Mouse (Mus musculus) heart, embryonic 13.5 days (tissue): ENCODE results near the gene Myo6. TPM values are rescaled to one million over a fixed set of nuclear protein-coding genes. Genes with fewer than 3 reads are reported as not detected.

Experiments
- ATAC-seq: fragments of 200-750 bp; cut with Nextera tagmentation; 2 replicates; pipeline ENCODE4 v1.8.0; 2017; ENCODE audit warnings: moderate TSS enrichment; ENCODE audit not compliant: insufficient number of reproducible peaks, low FRiP score, low TSS enrichment; ENCODE audit errors: extremely low read depth
- H3K27ac ChIP-seq: fragments of 300-500 bp; sonication (generic); replicated peaks from 2 replicates; pipeline ENCODE4 v1.5.1; 2015; ENCODE audit warnings: moderate library complexity, mild to moderate bottlenecking, inconsistent platforms
- H3K27me3 ChIP-seq: fragments of 300-500 bp; sonication (generic); replicated peaks from 2 replicates; pipeline ENCODE4 v1.6.1; 2015; ENCODE audit warnings: mild to moderate bottlenecking, inconsistent platforms
- H3K36me3 ChIP-seq: fragments of 300-500 bp; sonication (generic); 2 replicates; pipeline ENCODE4 v1.6.1; 2015; ENCODE audit warnings: mild to moderate bottlenecking, inconsistent platforms
- H3K4me1 ChIP-seq: fragments of 300-500 bp; sonication (generic); 2 replicates; pipeline ENCODE4 v1.6.1; 2015; ENCODE audit warnings: inconsistent platforms
- H3K4me2 ChIP-seq: fragments of 300-500 bp; sonication (generic); 2 replicates; pipeline ENCODE4 v1.6.1; 2015; ENCODE audit warnings: inconsistent platforms, mild to moderate bottlenecking, moderate library complexity
- H3K4me3 ChIP-seq: fragments of 300-500 bp; sonication (generic); 2 replicates; pipeline ENCODE4 v1.5.1; 2015; ENCODE audit warnings: moderate library complexity, mild to moderate bottlenecking, inconsistent platforms
- H3K9ac ChIP-seq: fragments of 300-500 bp; sonication (generic); 2 replicates; pipeline ENCODE4 v1.6.1; 2015; ENCODE audit warnings: inconsistent platforms, mild to moderate bottlenecking, moderate library complexity
- H3K9me3 ChIP-seq: fragments of 300-500 bp; sonication (generic); 2 replicates; pipeline ENCODE4 v1.6.1; 2016; ENCODE audit warnings: inconsistent platforms
- WGBS: fragments of 180-500 bp; shearing (Covaris S2); methylation state at CpG from one replicate; pipeline ENCODE4 v1.1.7; 2015; ENCODE audit warnings: mixed read lengths; 5-methylcytosine and 5-hydroxymethylcytosine counted together
- polyA plus RNA-seq: library from polyadenylated mRNA; unstranded; fragments of >200 nt; fragmentation: Nextera tagmentation; extraction: Ambion mirVana; gene quantifications from 2 replicates; pipeline ENCODE4 v1.2.1, GENCODE M21; 2015

The Myo6 gene
- polyA plus RNA-seq, 1 experiment from 2014 or later, result 10.1 TPM

DNA sequence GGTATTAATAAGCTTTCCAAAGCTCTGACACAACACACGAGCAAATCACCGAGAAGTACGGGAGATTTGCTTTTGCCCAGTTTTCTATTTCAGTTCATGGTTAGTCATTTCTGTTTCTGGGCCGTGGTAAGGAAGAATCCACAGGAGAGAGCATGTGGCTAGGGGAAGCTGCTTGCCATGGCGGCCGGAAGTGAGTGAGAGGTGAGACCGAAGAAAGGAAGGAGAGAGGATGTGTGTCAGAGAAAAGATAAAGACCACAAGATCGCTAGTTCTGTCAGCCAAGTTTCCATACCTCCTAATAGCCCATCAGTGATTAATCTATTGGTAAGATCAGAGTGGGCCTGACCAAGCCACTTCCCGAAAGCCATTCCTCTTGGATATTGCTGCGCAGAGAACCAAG is 87.3 kb downstream of the Myo6 start:
- H3K4me2 ChIP-seq, result no peak overlapping the region
- no peak for ATAC-seq
- no peak overlapping the region for H3K9ac ChIP-seq
- H3K4me3 ChIP-seq, result no peak overlapping the region
- WGBS, result 60% methylated on average over 10 of the region's 10 CpGs
- H3K4me1 ChIP-seq, result no peaks in the 10 kb centered on the region
- no peak overlapping the region for H3K27ac ChIP-seq
- H3K9me3 ChIP-seq, result no peaks in the 10 kb centered on the region
- peaks cover 7% of the 10 kb centered on the region for H3K36me3 ChIP-seq
- no peaks in the 10 kb centered on the region for H3K27me3 ChIP-seq

DNA sequence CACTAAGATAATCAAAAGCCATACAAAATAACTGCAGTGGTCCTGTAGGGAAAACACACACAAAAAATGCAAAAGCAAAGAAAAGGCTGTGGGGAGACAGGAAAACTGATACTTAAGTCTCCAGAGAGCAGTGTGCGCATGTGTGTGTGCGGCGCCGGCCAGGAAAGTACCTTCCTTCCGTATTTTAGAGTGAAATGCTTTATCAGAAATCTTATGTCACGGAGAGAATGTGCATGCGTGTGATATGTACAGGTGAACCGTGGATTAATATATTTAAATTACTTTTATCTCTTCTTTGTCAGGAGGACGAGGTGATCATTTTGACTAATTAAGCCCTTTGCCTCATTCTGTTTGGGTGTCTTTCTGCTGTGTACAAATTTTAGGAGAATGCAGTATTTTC is 88.4 kb downstream of the Myo6 start:
- no peaks in the 10 kb centered on the region for H3K4me1 ChIP-seq
- no peak overlapping the region for H3K27ac ChIP-seq
- no peak overlapping the region for H3K4me2 ChIP-seq
- H3K9ac ChIP-seq, result no peak overlapping the region
- peaks cover 5% of the 10 kb centered on the region for H3K36me3 ChIP-seq
- H3K9me3 ChIP-seq, result no peaks in the 10 kb centered on the region
- H3K27me3 ChIP-seq, result no peaks in the 10 kb centered on the region
- H3K4me3 ChIP-seq, result no peak overlapping the region
- 84% methylated on average over 9 of the region's 9 CpGs for WGBS
- no peak for ATAC-seq

DNA sequence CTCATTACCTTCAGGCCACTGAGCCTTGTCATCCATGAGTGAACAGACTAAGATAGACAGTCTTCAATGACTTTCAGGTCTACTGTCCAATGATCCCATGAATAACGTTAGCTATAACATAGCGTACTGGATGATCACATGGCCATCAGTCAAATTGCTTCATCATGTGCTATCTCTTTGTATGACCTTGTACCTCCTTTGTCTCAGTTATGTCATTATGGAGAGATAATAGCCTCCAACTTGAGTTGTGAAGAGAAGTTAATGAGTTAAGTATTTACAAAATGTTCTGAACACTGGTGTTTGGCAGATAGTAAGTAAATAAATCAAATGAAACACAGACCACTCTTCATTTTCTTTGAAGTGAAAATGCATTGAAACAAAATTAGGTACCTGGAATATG is 91.7 kb downstream of the Myo6 start:
- no peak overlapping the region for H3K4me3 ChIP-seq
- no peak for ATAC-seq
- WGBS, result 74% methylated on average over 2 of the region's 2 CpGs
- H3K36me3 ChIP-seq, result no peaks in the 10 kb centered on the region
- H3K27ac ChIP-seq, result no peak overlapping the region
- peaks cover 7% of the 10 kb centered on the region; the same call in 1 of the 2 replicates for H3K4me1 ChIP-seq
- no peaks in the 10 kb centered on the region for H3K27me3 ChIP-seq
- no peak overlapping the region for H3K4me2 ChIP-seq
- no peak overlapping the region for H3K9ac ChIP-seq
- H3K9me3 ChIP-seq, result no peaks in the 10 kb centered on the region

- no peaks in the 10 kb centered on the region for H3K9me3 ChIP-seq
- 61% methylated on average over 6 of the region's 6 CpGs for WGBS
- no peaks in the 10 kb centered on the region for H3K36me3 ChIP-seq
- no peak overlapping the region for H3K27ac ChIP-seq
- H3K4me2 ChIP-seq, result no peak overlapping the region
- H3K4me1 ChIP-seq, result peaks cover 18% of the 10 kb centered on the region
- H3K4me3 ChIP-seq, result no peak overlapping the region
- no peak overlapping the region for H3K9ac ChIP-seq
- H3K27me3 ChIP-seq, result no peaks in the 10 kb centered on the region
- no peak for ATAC-seq
Observed at GRCm38 (mm10) chr9:80258396-80258795, 93.6 kb downstream of the Myo6 start.

GRCm38 (mm10) chr9:80260905-80261304 is 96.1 kb downstream of the Myo6 start:
- Histone ChIP-seq H3K4me2 (no peak overlapping the region), H3K4me3 (no peak overlapping the region), H3K9ac (no peak overlapping the region), H3K27me3 (no peaks in the 10 kb centered on the region), H3K27ac (no peak overlapping the region), H3K4me1 (peaks cover 18% of the 10 kb centered on the region), H3K9me3 (no peaks in the 10 kb centered on the region), H3K36me3 (peaks cover 12% of the 10 kb centered on the region)
- ATAC-seq, result no peak
- WGBS, result 58% methylated on average over 3 of the region's 3 CpGs

- no peak for ATAC-seq
- Histone ChIP-seq H3K4me3 (no peak overlapping the region), H3K9me3 (no peaks in the 10 kb centered on the region), H3K27me3 (no peaks in the 10 kb centered on the region), H3K9ac (peak overlapping the region; percentile 25; the same call in 1 of the 2 replicates), H3K4me2 (0 out of 2 replicates have a peak overlapping the region, but pooled peaks have one; percentile 12), H3K36me3 (peaks cover 25% of the 10 kb centered on the region), H3K27ac (peak overlapping the region; percentile 83), H3K4me1 (peaks cover 18% of the 10 kb centered on the region)
- WGBS, result 14% methylated on average over 8 of the region's 8 CpGs
Observed at GRCm38 (mm10) chr9:80262367-80263026, 97.7 kb downstream of the Myo6 start.

GRCm38 (mm10) chr9:80266086-80266485 is 101.3 kb downstream of the Myo6 start:
- peaks cover 13% of the 10 kb centered on the region for H3K4me1 ChIP-seq

DNA sequence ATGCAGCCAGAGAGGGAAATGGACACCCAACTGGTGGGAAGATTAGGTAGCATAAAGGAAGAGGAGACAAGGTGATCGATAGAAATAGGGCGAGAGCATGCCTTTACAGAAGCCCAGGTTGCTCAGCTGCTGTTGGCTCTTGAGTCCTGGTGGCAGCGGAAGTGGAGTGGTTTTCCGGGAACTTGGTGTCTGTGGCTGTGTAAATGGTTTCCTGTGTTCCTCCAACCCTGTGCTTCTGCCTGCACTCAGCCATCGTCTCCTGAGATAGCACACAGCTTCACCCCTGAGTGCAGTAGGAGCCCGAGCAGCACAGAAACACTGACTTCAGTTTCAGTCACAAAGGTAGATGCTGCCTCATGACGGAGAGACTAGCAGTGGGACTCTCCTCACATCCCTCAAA is 101.7 kb downstream of the Myo6 start:
- Histone ChIP-seq H3K9ac (no peak overlapping the region), H3K4me1 (peaks cover 12% of the 10 kb centered on the region), H3K36me3 (peaks cover 32% of the 10 kb centered on the region), H3K9me3 (no peaks in the 10 kb centered on the region), H3K27ac (no peak overlapping the region), H3K4me3 (no peak overlapping the region), H3K27me3 (no peaks in the 10 kb centered on the region), H3K4me2 (no peak overlapping the region)
- 69% methylated on average over 7 of the region's 7 CpGs for WGBS
- ATAC-seq, result no peak

More at GRCm38 (mm10) chr9:80266086-80266485, 101.3 kb downstream of the Myo6 start:
- no peak overlapping the region for H3K27ac ChIP-seq
- no peaks in the 10 kb centered on the region for H3K9me3 ChIP-seq
- H3K27me3 ChIP-seq, result no peaks in the 10 kb centered on the region
- H3K36me3 ChIP-seq, result peaks cover 30% of the 10 kb centered on the region
- no peak overlapping the region for H3K4me2 ChIP-seq
- H3K4me3 ChIP-seq, result no peak overlapping the region
- ATAC-seq, result no peak
- 80% methylated on average over 7 of the region's 7 CpGs for WGBS
- H3K9ac ChIP-seq, result no peak overlapping the region

- peaks cover 34% of the 10 kb centered on the region for H3K36me3 ChIP-seq
- no peak overlapping the region for H3K27ac ChIP-seq
- 40% methylated on average over 8 of the region's 8 CpGs for WGBS
Observed at GRCm38 (mm10) chr9:80269596-80269995, 104.8 kb downstream of the Myo6 start.

DNA sequence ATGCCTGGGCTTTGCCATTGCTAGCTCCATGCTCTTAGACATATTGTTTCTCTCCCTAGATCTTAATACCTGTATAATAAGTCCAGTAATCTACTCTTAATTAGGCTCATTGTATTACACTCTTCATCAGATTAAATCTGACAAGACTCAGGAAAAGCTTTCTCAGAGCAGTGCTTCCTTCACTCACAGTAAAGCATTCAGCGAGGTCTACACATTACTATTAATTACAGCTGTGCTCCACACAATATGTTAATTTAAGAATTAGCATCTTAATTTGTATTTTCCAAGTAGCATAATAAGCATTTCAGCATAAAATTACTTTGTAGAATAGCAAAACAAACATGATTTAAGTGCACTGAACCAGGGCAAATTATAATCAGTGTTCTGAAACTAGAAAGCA is 108.1 kb downstream of the Myo6 start:
- H3K9ac ChIP-seq, result no peak overlapping the region
- 0 out of 2 replicates have a peak, but pooled peaks cover 6% of the 10 kb centered on the region for H3K4me1 ChIP-seq
- no peak overlapping the region for H3K4me2 ChIP-seq
- no peak overlapping the region for H3K4me3 ChIP-seq
- H3K36me3 ChIP-seq, result peaks cover 36% of the 10 kb centered on the region
- no peak for ATAC-seq
- no peak overlapping the region for H3K27ac ChIP-seq
- 88% methylated on average over 1 of the region's 1 CpGs for WGBS
- H3K27me3 ChIP-seq, result no peaks in the 10 kb centered on the region
- no peaks in the 10 kb centered on the region for H3K9me3 ChIP-seq

More at GRCm38 (mm10) chr9:80269596-80269995, 104.8 kb downstream of the Myo6 start:
- H3K9ac ChIP-seq, result no peak overlapping the region
- no peak for ATAC-seq
- no peaks in the 10 kb centered on the region for H3K9me3 ChIP-seq
- no peaks in the 10 kb centered on the region for H3K27me3 ChIP-seq
- H3K4me3 ChIP-seq, result no peak overlapping the region
- no peaks in the 10 kb centered on the region for H3K4me1 ChIP-seq
- no peak overlapping the region for H3K4me2 ChIP-seq

DNA sequence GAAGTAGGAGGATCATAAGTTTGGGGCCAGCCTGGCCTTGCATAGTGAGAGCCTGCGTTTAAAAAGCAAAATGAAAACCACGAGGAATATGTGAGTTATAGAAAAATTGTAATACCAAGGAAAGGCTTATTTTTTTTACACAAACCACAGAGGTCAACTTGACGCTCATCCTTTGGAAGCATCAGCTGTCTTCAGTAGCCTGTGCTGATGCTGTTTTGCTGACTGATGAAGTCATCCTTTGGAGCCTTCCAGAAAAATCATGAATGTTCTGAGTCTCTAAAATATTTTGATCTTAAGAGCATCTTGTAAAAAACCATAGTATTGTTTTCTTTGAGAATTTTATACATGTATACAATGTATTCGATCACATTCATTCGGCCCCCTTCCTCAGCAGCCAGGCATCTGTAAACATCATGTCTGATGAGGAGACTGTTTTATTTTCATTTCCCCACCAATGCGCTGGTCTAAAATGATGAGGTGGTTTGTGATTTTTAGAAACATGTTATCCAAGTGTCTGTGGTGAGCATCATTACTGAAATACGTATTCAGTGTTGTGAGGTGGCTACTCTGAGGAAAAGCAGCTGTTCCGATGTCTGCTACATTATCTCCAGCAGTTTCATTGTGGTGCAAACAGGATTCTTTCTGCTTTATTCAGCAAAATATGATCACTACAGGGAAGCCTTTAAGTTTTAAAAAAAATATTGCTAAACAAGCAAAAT is 110.4 kb downstream of the Myo6 start:
- whole genome bisulfite sequencing, result 78% methylated on average over 8 of the region's 8 CpGs
- ATAC-seq, result no peak
- Histone ChIP-seq H3K9me3 (no peaks in the 10 kb centered on the region), H3K4me3 (no peak overlapping the region), H3K4me1 (0 out of 2 replicates have a peak, but pooled peaks cover 6% of the 10 kb centered on the region), H3K4me2 (no peak overlapping the region), H3K27me3 (no peaks in the 10 kb centered on the region), H3K36me3 (peaks cover 41% of the 10 kb centered on the region), H3K27ac (no peak overlapping the region), H3K9ac (no peak overlapping the region)

- Histone ChIP-seq H3K27ac (no peak overlapping the region), H3K9me3 (no peaks in the 10 kb centered on the region), H3K9ac (no peak overlapping the region), H3K36me3 (peaks cover 39% of the 10 kb centered on the region), H3K4me2 (no peak overlapping the region), H3K27me3 (no peaks in the 10 kb centered on the region), H3K4me3 (no peak overlapping the region), H3K4me1 (0 out of 2 replicates have a peak, but pooled peaks cover 6% of the 10 kb centered on the region)
- ATAC-seq, result no peak
- 74% methylated on average over 1 of the region's 1 CpGs for WGBS
Observed at GRCm38 (mm10) chr9:80275772-80276134, 110.9 kb downstream of the Myo6 start.
